Mouse (Mus musculus) A20 (cell line): ENCODE data around the gene Krt31.

Experiments used
- DNase-seq: peaks from one replicate; pipeline ENCODE4 v3.0.0-alpha.2; 2011; ENCODE audit warnings: low read depth, low spot score

Krt31 gene

GRCm38 (mm10) chr11:100050451-100050850 is at the start of gene Krt31:
Krt31 (minus strand) TSS chr11:100050551.
- no peak for DNase-seq

GRCm38 (mm10) chr11:100097819-100098218 is 47.5 kb upstream of the Krt31 start:
- no peak for DNase-seq

GRCm38 (mm10) chr11:100096141-100096540 is 45.8 kb upstream of the Krt31 start, which contains the start of gene Krt35:
Krt35 (minus strand) TSS chr11:100096241.
- no peak for DNase-seq

GRCm38 (mm10) chr11:100088378-100089025 is 38.2 kb upstream of the Krt31 start:
- DNase-seq, result no peak

- DNase-seq, result no peak
Measured at GRCm38 (mm10) chr11:100087861-100088260, 37.5 kb upstream of the Krt31 start, which contains the start of gene Krt32. Krt32 (minus strand) TSS chr11:100088226.

GRCm38 (mm10) chr11:100073873-100074272 is 23.5 kb upstream of the Krt31 start:
- DNase-seq, result no peak

GRCm38 (mm10) chr11:100067293-100068036 is 17.1 kb upstream of the Krt31 start:
- DNase-seq, result no peak

GRCm38 (mm10) chr11:100066236-100067010 is 16.1 kb upstream of the Krt31 start:
- DNase-seq, result no peak

- peak; percentile 4 for DNase-seq
Measured at GRCm38 (mm10) chr11:100058875-100059274, 8.5 kb upstream of the Krt31 start.

GRCm38 (mm10) chr11:100055686-100056655 is 5.6 kb upstream of the Krt31 start:
- DNase-seq, result no peak

GRCm38 (mm10) chr11:100047193-100047592 is 3.2 kb downstream of the Krt31 start:
- no peak for DNase-seq

- DNase-seq, result no peak
Measured at GRCm38 (mm10) chr11:100046303-100046866, 4.0 kb downstream of the Krt31 start.

GRCm38 (mm10) chr11:100041454-100041853 is 8.9 kb downstream of the Krt31 start, which contains the start of gene Krt34:
Krt34 (minus strand) TSS chr11:100041554.
- DNase-seq, result no peak

- no peak for DNase-seq
Measured at GRCm38 (mm10) chr11:100029768-100030167, 20.6 kb downstream of the Krt31 start, which contains the start of gene Krt33b. Krt33b (minus strand) TSS chr11:100029868.

GRCm38 (mm10) chr11:100021438-100021837 is 28.9 kb downstream of the Krt31 start:
- DNase-seq, result no peak

- DNase-seq, result no peak
Measured at GRCm38 (mm10) chr11:100019466-100019865, 30.9 kb downstream of the Krt31 start.

- DNase-seq, result no peak
Measured at GRCm38 (mm10) chr11:100016112-100016511, 34.2 kb downstream of the Krt31 start, which contains the start of gene Krt33a. Krt33a (minus strand) TSS chr11:100016212.

- DNase-seq, result no peak
Measured at GRCm38 (mm10) chr11:100013691-100014171, 36.6 kb downstream of the Krt31 start.

- no peak for DNase-seq
Measured at GRCm38 (mm10) chr11:100010682-100011081, 39.7 kb downstream of the Krt31 start.

GRCm38 (mm10) chr11:100008336-100008735 is 42.0 kb downstream of the Krt31 start:
- DNase-seq, result no peak
